Mouse (Mus musculus) splenic B cell, adult 2 months (primary cell): ENCODE measurements around the gene Flrt2.

Experiments
- DNase-seq: peaks from one replicate; pipeline ENCODE4 v3.0.0-alpha.2; 2011; ENCODE audit warnings: low read depth, low spot score
- H3K27me3 ChIP-seq: 2 replicates; pipeline ENCODE4 v1.6.1; 2012; ENCODE audit warnings: mild to moderate bottlenecking, low read length, moderate library complexity, mixed read lengths; ENCODE audit not compliant: control insufficient read depth, poor library complexity, insufficient read depth, severe bottlenecking
- H3K36me3 ChIP-seq: 2 replicates; pipeline ENCODE4 v1.6.1; 2012; ENCODE audit warnings: mild to moderate bottlenecking, low read length, moderate library complexity, mixed read lengths; ENCODE audit not compliant: control insufficient read depth, poor library complexity, insufficient read depth, severe bottlenecking

Flrt2 gene

GRCm38 (mm10) chr12:95749248-95749647 lies 57.2 kb downstream of the Flrt2 start:
- DNase-seq, result no peak
- no peaks in the 10 kb centered on the region for H3K27me3 ChIP-seq
- H3K36me3 ChIP-seq, result no peaks in the 10 kb centered on the region

- H3K27me3 ChIP-seq, result no peaks in the 10 kb centered on the region
- H3K36me3 ChIP-seq, result no peaks in the 10 kb centered on the region
- no peak for DNase-seq
These were observed 67.3 kb downstream of the Flrt2 start for GRCm38 (mm10) chr12:95759212-95759746.

GRCm38 (mm10) chr12:95765255-95765654 lies 73.2 kb downstream of the Flrt2 start:
- no peak for DNase-seq
- Histone ChIP-seq H3K27me3 (no peaks in the 10 kb centered on the region), H3K36me3 (no peaks in the 10 kb centered on the region)

GRCm38 (mm10) chr12:95769041-95769440 lies 77.0 kb downstream of the Flrt2 start:
- Histone ChIP-seq H3K36me3 (no peaks in the 10 kb centered on the region), H3K27me3 (no peaks in the 10 kb centered on the region)
- no peak for DNase-seq

- Histone ChIP-seq H3K27me3 (no peaks in the 10 kb centered on the region), H3K36me3 (no peaks in the 10 kb centered on the region)
- no peak for DNase-seq
These were observed 78.2 kb downstream of the Flrt2 start for GRCm38 (mm10) chr12:95770251-95770650.

GRCm38 (mm10) chr12:95790146-95790545 lies 98.1 kb downstream of the Flrt2 start:
- no peak for DNase-seq
- H3K27me3 ChIP-seq, result no peaks in the 10 kb centered on the region

GRCm38 (mm10) chr12:95816660-95817059 lies 124.6 kb downstream of the Flrt2 start:
- H3K27me3 ChIP-seq, result no peaks in the 10 kb centered on the region
- H3K36me3 ChIP-seq, result no peaks in the 10 kb centered on the region
- no peak for DNase-seq

More at GRCm38 (mm10) chr12:95790146-95790545, 98.1 kb downstream of the Flrt2 start:
- H3K36me3 ChIP-seq, result no peaks in the 10 kb centered on the region
